Mouse (Mus musculus) right cerebral cortex, adult 18-20 months (tissue): Measurements from ENCODE around the gene Rgs3.

Source experiments
- DNase-seq: peaks from one replicate; pipeline ENCODE4 v3.0.0; 2022; ENCODE audit warnings: mixed read lengths

Gene Rgs3

DNA sequence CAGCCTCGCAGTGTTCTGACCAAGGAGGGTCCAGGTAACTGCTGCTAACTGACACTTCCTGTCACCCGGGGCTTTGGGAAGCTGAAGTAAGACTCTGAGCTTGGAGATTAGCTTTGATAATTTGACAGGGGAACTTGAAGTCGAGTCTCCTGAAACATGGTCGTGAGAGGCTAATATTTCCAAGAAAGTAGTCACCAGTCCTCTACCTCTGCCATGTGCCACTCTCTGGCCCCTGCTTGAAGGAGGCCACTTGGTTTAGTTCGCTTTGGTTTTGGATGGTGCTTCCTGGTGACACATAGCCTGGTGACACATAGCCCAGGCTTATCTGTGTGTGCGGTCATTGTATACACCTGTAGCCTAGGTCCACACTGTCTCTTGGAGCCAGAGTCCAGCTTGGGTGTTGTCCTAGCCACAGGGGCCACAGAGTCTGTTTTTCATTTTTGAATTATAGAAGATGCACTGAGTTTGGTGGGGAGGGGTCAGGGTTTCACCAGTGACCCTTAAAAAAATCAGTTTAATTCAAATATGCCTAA is at the start of gene Rgs3:
Gene Rgs3, plus strand, starts transcription at position 51 of the 533 bp plus-strand sequence.
- DNase-seq, result no peak

DNA sequence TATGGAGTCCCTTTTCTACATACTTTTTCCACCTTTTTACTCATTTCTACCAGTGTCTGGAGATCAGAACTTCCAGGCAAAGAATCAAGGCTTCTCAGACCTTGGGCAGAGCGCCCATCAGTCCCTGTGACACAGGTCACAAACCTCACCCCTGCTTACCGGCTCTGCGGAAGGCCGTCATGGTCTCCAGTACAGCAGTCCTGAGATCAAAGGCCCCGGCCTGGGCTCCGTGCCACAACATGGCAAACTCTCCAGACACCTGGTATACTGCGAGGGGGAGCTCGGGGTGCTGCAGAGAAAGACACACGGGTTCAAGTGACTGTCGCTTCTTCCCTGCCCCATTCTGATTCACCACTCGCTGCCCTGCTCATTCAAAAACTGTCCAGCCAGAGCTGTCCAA is 49.7 kb upstream of the Rgs3 start:
- DNase-seq, result no peak

- DNase-seq, result no peak
Measured at GRCm38 (mm10) chr4:62513998-62514506, 45.6 kb upstream of the Rgs3 start.

GRCm38 (mm10) chr4:62514995-62515394 is 44.7 kb upstream of the Rgs3 start:
- no peak for DNase-seq

- no peak for DNase-seq
Measured at GRCm38 (mm10) chr4:62515490-62515889, 44.2 kb upstream of the Rgs3 start.

DNA sequence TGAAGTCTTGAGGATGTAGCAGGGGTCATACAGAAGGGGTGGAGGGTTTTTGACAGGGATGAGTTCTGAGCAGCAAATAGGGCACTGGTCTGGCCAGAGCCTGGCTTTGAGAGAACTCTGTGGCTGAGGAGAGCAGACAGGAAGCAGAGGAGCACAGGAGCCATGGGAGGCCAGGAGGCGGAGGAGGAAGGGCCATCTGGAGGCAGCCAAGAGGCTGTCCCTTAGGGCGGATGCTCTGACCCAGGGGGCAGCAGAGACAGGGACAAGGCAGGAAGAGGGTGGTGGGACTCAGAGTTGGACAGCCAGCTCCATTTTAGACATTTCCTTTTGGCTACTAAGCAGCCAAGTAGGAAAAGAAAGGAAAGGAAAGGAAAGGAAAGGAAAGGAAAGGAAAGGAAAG is 43.6 kb upstream of the Rgs3 start:
- no peak for DNase-seq

- no peak for DNase-seq
Measured at GRCm38 (mm10) chr4:62516579-62516978, 43.1 kb upstream of the Rgs3 start.

GRCm38 (mm10) chr4:62517046-62517445 is 42.6 kb upstream of the Rgs3 start:
- DNase-seq, result no peak

DNA sequence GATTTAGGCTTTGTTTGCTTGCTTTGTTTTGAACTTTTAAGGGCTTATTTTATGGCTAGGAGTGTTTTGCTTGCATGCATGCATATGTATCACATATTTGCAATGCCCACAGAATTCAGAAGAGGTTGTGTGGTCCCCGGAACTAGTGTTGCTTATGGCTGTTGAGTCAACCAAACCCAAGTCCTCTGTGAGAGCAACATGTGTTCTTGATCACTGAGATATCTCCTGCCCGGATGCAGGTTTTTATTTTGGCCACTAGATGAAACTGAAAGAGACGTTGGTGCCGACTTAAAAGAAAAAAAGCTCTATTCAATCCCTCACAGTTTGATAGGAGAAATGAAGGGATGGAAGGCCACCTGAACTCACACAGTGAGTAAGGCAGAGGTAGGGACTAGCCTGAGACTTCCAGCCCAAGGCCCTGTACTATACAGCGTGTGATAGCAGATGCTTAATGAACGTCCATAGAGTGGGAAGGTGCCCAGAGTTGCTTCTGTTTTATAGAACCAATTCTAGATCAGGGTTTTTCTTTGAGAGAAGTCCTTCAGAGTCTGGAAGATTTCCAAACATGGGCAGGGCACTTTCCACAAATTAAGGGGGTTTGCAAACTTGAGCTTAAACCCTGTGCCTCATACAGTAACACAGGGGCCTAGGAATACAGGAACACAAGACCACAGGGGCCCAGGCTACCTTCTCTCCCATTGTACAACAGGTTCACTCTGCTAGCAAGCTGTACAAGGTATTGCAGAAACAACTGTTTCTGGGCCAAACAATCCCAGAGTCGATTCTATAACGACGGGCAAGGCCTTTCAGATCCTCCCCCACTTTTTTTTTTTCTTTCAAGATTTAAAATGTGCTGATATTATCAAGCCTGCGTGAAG is 41.9 kb upstream of the Rgs3 start:
- DNase-seq, result no peak

GRCm38 (mm10) chr4:62518416-62519121 is 41.1 kb upstream of the Rgs3 start:
- DNase-seq, result no peak

DNA sequence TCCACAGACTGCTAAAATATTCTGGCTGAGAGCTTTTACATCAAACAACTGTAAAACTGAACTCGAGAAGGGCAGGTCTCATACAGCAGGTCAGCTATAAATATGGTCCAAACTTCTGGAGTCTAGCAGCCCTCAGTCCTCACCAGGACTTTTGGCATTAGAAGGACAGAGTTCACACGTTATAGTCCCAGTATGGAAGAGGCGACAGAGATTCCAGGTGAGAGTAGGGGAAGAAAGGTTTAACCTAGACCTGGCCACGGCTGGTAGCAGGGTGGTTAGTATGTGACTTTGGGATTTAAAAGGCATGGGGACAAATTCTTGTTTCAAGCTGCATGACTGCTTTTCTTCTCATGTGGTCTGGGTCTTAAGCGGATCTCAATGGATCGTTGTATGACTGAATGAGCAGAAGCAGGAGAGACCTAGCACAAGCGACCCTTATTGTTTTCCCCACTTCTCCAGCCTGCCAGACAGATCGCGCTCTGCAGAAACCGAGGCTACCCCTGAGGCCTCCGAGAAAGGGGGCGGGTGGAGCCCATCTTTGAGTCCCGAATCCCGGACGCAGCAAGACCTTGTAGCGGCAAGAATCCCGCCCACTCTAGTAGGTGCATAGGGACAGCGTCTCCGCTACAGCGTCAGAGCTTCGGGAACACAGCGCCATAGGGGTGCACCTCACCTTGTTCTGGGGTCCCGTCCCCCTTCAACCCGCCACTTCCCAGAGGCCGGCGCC is 40.4 kb upstream of the Rgs3 start:
- DNase-seq, result no peak

DNA sequence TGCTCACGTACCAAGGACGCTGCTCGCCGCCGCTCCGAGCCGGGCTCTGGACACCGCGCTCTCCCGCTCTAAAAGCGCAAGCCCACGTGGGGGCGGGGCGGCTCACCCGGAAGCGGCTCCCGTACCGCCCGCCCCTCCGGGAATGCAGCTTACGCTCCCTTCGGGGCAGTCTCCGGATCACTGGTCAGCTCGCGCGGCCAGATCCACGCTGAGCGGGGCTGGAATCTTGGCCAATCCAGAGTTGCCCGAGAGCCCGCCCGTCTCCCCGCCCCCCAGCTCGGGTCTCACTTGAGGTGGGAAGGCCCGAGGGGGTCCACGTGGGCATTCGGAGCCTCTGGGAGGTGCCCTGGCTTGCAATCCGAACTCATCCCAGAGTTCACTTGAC is 39.8 kb upstream of the Rgs3 start, which contains the start of gene Alad:
Gene Alad, minus strand, starts transcription at position 70 of the 385 bp plus-strand sequence.
- peak; percentile 85 for DNase-seq

- no peak for DNase-seq
Measured at GRCm38 (mm10) chr4:62520892-62521400, 38.7 kb upstream of the Rgs3 start.

- DNase-seq, result peak; percentile 95
Measured at GRCm38 (mm10) chr4:62524651-62525488, 34.8 kb upstream of the Rgs3 start, which contains the start of the genes Pole3 and 4933430I17Rik. TSS of gene Pole3 (minus strand) at chr4:62525068. TSS of gene 4933430I17Rik (plus strand) at chr4:62525369.

- DNase-seq, result no peak
Measured at GRCm38 (mm10) chr4:62525489-62525811, 34.2 kb upstream of the Rgs3 start.

- no peak for DNase-seq
Measured at GRCm38 (mm10) chr4:62526256-62526655, 33.4 kb upstream of the Rgs3 start.

- DNase-seq, result no peak
Measured at GRCm38 (mm10) chr4:62527655-62528054, 32.0 kb upstream of the Rgs3 start.

GRCm38 (mm10) chr4:62533729-62534128 is 25.9 kb upstream of the Rgs3 start:
- DNase-seq, result no peak

GRCm38 (mm10) chr4:62541802-62542201 is 17.8 kb upstream of the Rgs3 start:
- no peak for DNase-seq

DNA sequence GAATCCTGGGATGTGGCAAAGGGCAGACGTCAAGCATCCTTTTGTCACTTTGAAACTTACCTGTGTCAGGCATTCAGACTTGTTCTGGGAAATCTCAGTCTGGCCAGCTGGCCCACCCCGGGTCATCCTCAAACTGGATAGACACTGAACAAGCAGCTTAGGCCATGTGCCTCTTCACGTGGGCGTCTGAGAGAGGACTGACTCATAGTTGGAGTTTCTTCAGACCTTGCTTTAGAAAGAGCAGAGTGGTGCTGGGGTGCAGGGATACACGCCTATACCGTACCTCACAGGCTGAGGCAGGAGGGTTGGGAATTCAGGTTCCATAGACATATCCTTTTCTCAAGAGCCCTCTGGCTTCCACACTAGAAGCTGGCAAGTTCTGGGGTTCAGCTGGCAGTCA is 15.9 kb upstream of the Rgs3 start:
- DNase-seq, result no peak

GRCm38 (mm10) chr4:62544801-62545200 is 14.8 kb upstream of the Rgs3 start:
- no peak for DNase-seq

DNA sequence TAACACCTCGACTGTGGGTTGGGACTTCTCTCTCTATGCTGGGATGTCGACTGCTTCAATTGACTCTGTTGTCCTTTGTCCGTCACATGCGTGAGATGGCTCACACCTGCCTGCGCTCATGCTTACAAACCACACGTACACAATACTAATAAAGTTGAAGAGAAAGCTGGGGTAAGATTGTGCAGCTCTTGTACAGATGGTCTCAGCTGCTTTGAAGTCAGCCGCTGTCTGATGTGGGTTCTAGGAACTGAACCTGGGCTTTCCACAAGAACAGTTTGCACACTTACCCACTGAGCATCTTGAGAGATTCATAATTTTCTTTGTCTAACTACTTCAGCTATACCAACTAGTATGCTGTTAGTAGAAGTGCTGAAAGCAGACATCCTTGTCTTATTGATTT is 7.7 kb upstream of the Rgs3 start:
- DNase-seq, result no peak
